Mouse (Mus musculus) liver, postnatal 0 days (tissue): ENCODE results near the gene Pvr. TPM values are rescaled to one million over a fixed set of nuclear protein-coding genes. Genes with fewer than 3 reads are reported as not detected.
A peak's percentile ranks its signal among the peaks of the same experiment; 100 is the strongest.

Source experiments
- ATAC-seq: fragments of 200-750 bp; cut with Nextera tagmentation; 2 replicates; pipeline ENCODE4 v1.8.0; 2017; ENCODE audit warnings: mild to moderate bottlenecking, moderate library complexity
- DNase-seq: peaks from one replicate; pipeline ENCODE4 v3.0.0-alpha.2; 2016
- H3K27ac ChIP-seq: fragments of 300-500 bp; sonication (generic); 2 replicates; pipeline ENCODE4 v1.5.1; 2014; ENCODE audit warnings: antibody characterized with exemption, moderate library complexity, mild to moderate bottlenecking, low read depth
- H3K27me3 ChIP-seq: fragments of 300-500 bp; sonication (generic); 2 replicates; pipeline ENCODE4 v1.6.1; 2014; ENCODE audit warnings: low read length, control low read depth, mixed read lengths; ENCODE audit not compliant: insufficient read depth
- H3K36me3 ChIP-seq: fragments of 300-500 bp; sonication (generic); replicated peaks from 2 replicates; pipeline ENCODE4 v1.6.1; 2014; ENCODE audit warnings: mild to moderate bottlenecking, control low read depth, low read length, moderate library complexity, mixed read lengths; ENCODE audit not compliant: insufficient read depth
- H3K4me1 ChIP-seq: fragments of 300-500 bp; sonication (generic); 2 replicates; pipeline ENCODE4 v1.6.1; 2014; ENCODE audit warnings: antibody characterized with exemption, mild to moderate bottlenecking, control low read depth; ENCODE audit not compliant: insufficient read depth
- H3K4me2 ChIP-seq: fragments of 300-500 bp; sonication (generic); 2 replicates; pipeline ENCODE4 v1.6.1; 2014; ENCODE audit warnings: low read depth, mild to moderate bottlenecking, low read length, moderate library complexity, mixed read lengths
- H3K4me3 ChIP-seq: fragments of 300-500 bp; sonication (generic); 2 replicates; pipeline ENCODE4 v1.5.1; 2014; ENCODE audit warnings: low read depth, low read length
- H3K9ac ChIP-seq: fragments of 300-500 bp; sonication (generic); replicated peaks from 2 replicates; pipeline ENCODE4 v1.6.1; 2014; ENCODE audit warnings: mild to moderate bottlenecking, moderate library complexity
- H3K9me3 ChIP-seq: fragments of 300-500 bp; sonication (generic); 2 replicates; pipeline ENCODE4 v1.6.1; 2016; ENCODE audit warnings: mild to moderate bottlenecking, control low read depth, low read length, mixed read lengths
- CTCF ChIP-seq: sonication (generic); IDR thresholded peaks from 2 replicates; pipeline ENCODE4 v1.5.1; 2016; ENCODE audit warnings: antibody characterized with exemption, low read depth
- EP300 ChIP-seq: IDR thresholded peaks from 2 replicates; pipeline ENCODE4 v1.6.1; 2016; ENCODE audit warnings: antibody characterized with exemption, low read depth, mild to moderate bottlenecking
- WGBS: fragments of 180-500 bp; shearing (Covaris S2); extraction: QIAGEN DNeasy Blood & Tissue Kit; methylation state at CpG from one replicate; pipeline ENCODE4 v1.1.7; 2014; ENCODE audit not compliant: insufficient replicate concordance; 5-methylcytosine and 5-hydroxymethylcytosine counted together
- polyA plus RNA-seq: library from polyadenylated mRNA; unstranded; fragments of >200 nt; fragmentation: Nextera tagmentation; extraction: Ambion mirVana; gene quantifications from 2 replicates; pipeline ENCODE4 v1.2.1, GENCODE M21; 2015

Pvr gene
- polyA plus RNA-seq, 1 experiment from 2014 or later, result 3.0 TPM

DNA sequence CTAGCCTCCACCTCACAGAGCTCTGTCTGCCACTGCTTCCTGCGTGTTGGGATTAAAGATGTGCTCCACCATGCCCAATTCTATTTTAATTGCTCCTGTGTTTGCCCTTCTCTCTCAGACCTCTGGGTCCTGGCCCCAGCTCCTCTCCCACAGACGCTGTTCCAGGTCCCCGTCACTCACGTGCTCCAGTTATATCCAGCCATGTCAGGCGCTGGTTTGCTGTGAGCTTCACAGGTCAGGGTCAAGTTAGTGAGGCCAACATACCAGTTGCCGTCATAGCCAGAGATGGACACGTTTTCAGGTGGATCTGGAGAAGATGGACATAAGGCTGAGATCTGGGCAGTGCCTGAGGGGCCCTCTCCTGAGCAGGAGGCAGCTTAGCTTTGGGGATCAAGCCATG lies 6.4 kb downstream of the Pvr start:
- peaks cover 17% of the 10 kb centered on the region; the same call in 1 of the 2 replicates for H3K36me3 ChIP-seq
- TF ChIP-seq CTCF (no peak), EP300 (no peak)
- H3K4me2 ChIP-seq, result no peak overlapping the region
- H3K9ac ChIP-seq, result no peak overlapping the region
- no peaks in the 10 kb centered on the region for H3K9me3 ChIP-seq
- no peak overlapping the region for H3K27ac ChIP-seq
- no peaks in the 10 kb centered on the region for H3K4me1 ChIP-seq
- WGBS, result 85% methylated on average over 7 of the region's 7 CpGs
- ATAC-seq (no peak), DNase-seq (no peak)
- H3K27me3 ChIP-seq, result no peaks in the 10 kb centered on the region
- no peak overlapping the region for H3K4me3 ChIP-seq

DNA sequence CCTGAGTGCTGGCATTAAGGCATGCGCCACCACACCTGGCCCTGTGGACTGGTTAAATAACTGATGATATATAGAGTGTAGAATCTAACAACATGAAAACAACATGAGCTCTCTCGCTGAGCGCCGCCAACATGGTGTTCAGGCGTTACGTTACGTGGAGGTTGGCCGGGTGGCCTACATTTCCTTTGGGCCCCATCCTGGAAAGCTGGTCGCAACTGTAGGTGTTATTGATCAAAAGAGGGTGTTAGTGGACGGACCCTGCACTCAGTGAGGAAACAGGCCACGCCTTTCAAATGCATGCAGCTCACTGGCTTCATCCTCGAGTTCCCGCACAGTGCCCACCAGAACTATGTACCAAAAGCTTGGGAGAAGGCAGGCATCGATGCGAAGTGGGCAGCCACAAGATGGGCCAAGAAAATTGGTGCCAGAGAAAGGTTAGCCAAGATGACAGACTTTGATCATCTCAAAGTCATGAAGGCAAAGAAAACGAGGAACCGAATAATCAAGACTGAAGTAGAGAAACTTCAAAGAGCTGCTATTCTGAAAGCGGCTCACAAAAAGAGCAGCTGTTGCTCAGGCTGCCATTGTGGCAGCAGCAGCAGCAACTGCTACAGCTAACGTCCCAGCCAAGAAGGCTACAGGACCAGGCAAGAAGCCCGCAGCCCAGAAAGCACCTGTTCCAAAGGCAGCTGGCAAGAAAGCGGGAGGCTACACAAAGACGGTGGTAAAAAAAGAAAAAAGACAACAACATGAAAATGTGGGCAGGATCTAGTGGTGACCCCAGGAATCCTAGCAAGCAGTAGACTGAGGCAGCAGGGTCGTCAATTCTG lies 9.1 kb downstream of the Pvr start:
- H3K9me3 ChIP-seq, result no peaks in the 10 kb centered on the region
- DNase-seq (no peak), ATAC-seq (no peak)
- H3K36me3 ChIP-seq, result peaks cover 26% of the 10 kb centered on the region
- H3K27me3 ChIP-seq, result no peaks in the 10 kb centered on the region
- H3K27ac ChIP-seq, result no peak overlapping the region
- WGBS, result 84% methylated on average over 23 of the region's 23 CpGs
- TF ChIP-seq EP300, result no peak
- TF ChIP-seq CTCF, result no peak
- H3K9ac ChIP-seq, result no peak overlapping the region
- H3K4me3 ChIP-seq, result no peak overlapping the region
- no peaks in the 10 kb centered on the region for H3K4me1 ChIP-seq
- H3K4me2 ChIP-seq, result no peak overlapping the region

DNA sequence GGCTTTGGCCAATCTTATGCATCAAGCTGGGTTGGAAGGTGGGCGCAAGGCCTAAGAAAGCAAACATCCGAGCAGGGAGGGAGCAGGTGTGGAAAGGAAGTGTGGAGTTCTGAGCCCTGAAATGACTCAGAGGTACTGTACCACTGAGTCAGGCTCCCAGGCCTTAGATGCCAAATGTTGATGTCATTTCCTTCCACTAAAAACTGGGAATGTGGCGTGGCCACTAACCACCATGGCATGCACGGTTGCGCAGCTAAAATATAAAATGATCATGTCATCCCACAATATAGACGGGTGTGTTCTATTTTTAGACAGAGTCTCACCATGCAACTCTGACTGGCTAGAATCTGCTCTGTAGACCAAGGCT lies 9.7 kb downstream of the Pvr start:
- Histone ChIP-seq H3K27me3 (no peaks in the 10 kb centered on the region), H3K36me3 (peaks cover 27% of the 10 kb centered on the region), H3K4me1 (no peaks in the 10 kb centered on the region), H3K4me2 (no peak overlapping the region), H3K4me3 (no peak overlapping the region), H3K9ac (no peak overlapping the region), H3K9me3 (no peaks in the 10 kb centered on the region), H3K27ac (no peak overlapping the region)
- WGBS, result 71% methylated on average over 6 of the region's 6 CpGs
- no peak for TF ChIP-seq CTCF
- no peak for TF ChIP-seq EP300
- ATAC-seq (no peak), DNase-seq (no peak)

DNA sequence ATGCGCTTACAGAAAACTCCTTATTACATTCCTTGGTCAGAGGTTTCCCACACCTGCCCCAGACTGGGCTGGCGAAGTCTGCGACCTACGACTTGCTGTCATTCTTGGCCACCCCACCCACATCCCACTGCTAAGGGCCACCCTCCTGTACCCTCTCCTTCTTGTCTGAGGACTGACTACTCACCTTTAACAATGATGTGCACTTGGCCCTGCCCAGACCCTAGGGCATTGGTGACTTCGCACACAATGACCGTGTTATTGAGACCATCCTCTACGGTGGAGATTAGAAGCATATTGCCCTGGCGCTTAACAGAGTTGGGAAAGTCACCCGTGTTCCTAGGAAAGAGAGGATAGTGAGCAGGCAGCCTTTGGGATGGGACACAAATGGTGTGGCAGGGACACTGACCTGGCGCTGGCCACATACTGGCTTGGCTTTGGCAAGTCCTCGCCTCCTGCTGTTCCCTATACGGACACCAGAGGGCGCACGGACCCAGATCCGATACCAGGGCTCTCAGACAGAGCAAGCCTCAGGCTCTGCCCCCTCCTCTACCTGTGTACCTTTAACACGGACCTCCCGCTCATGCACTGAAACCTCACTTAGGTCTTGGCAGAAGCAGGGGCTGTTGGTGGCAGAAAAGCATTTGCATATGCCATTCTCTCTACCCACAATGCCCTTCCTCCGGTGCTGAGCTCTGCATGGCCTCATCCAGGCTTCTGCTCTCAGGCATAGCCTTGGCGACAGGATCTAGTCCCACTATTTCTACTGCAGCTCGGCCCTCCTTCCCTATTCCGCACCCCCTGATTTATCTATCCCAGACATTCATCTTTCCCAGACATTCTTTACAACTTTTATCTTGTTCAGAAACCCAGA lies 10.3 kb downstream of the Pvr start:
- Histone ChIP-seq H3K4me3 (no peak overlapping the region), H3K36me3 (peaks cover 23% of the 10 kb centered on the region), H3K4me2 (no peak overlapping the region), H3K27ac (no peak overlapping the region), H3K4me1 (no peaks in the 10 kb centered on the region), H3K9ac (no peak overlapping the region), H3K9me3 (no peaks in the 10 kb centered on the region), H3K27me3 (no peaks in the 10 kb centered on the region)
- ATAC-seq, result peak; percentile 56
- TF ChIP-seq CTCF (peak; percentile 93), EP300 (no peak)
- peak; percentile 86 for DNase-seq
- WGBS, result 46% methylated on average over 21 of the region's 21 CpGs

DNA sequence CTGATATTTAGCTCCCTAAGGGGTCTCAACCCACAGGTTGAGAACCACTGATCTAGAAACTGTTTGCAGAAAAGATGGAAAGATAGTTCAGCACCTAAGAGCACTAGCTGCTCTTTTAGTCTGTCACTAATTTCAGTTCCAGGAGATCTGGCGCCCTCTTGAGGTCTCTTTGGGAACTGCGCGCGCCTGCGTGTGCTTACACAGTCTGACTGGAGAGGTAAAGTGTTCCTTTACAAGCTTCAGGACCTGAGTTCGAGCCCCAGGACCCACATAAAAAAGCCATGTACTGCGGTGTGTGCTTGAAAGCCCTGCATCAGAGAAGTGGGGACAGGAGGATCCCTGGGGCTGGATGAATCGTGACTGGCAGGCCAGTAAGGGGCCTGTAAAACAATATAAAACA lies 31.1 kb downstream of the Pvr start:
- peak; percentile 76 for DNase-seq
- no peak overlapping the region for H3K9ac ChIP-seq
- H3K4me1 ChIP-seq, result no peaks in the 10 kb centered on the region
- no peaks in the 10 kb centered on the region for H3K9me3 ChIP-seq
- 35% methylated on average over 8 of the region's 8 CpGs for WGBS
- H3K27ac ChIP-seq, result no peak overlapping the region
- H3K4me2 ChIP-seq, result no peak overlapping the region
- TF ChIP-seq CTCF, result peak; percentile 84
- no peak for TF ChIP-seq EP300
- no peaks in the 10 kb centered on the region for H3K36me3 ChIP-seq
- ATAC-seq, result no peak
- no peak overlapping the region for H3K4me3 ChIP-seq
- H3K27me3 ChIP-seq, result no peaks in the 10 kb centered on the region

DNA sequence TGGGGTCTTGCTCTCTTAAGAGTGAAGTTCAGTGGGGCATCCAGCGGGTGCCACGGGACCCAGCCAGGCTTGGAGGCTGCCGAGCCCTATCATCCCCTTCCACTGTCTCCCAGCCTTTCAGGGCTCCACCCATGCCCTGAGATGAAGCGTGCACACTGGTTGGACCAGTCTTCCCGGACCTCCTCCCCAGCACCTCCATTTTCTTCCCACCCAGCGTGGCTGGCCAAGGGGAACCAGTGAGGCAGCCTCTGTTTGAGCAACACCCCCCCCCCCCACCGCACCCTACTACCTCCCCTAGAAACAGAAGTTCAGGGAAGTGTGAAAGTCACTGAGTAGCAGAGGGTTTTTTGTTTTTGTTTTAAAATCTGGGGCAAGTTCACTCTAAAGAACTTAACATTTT lies 33.1 kb downstream of the Pvr start, which contains the start of gene Ceacam19:
Gene Ceacam19, minus strand, starts transcription at position 117 of the 400 bp plus-strand sequence.
- no peaks in the 10 kb centered on the region for H3K36me3 ChIP-seq
- TF ChIP-seq EP300 (no peak), CTCF (no peak)
- ATAC-seq, result no peak
- no peaks in the 10 kb centered on the region for H3K4me1 ChIP-seq
- H3K4me2 ChIP-seq, result no peak within 1 kb of the TSS
- H3K9me3 ChIP-seq, result no peaks in the 10 kb centered on the region
- 49% methylated on average over 7 of the region's 7 CpGs for WGBS
- H3K27me3 ChIP-seq, result no peaks in the 10 kb centered on the region
- H3K9ac ChIP-seq, result no peak within 1 kb of the TSS
- H3K4me3 ChIP-seq, result no peak within 1 kb of the TSS
- H3K27ac ChIP-seq, result no peak within 1 kb of the TSS
- DNase-seq, result no peak
